Mouse (Mus musculus) limb, embryonic 11.5 days (tissue): Measurements from ENCODE around the gene Pard6b. TPM values are rescaled to one million over a fixed set of nuclear protein-coding genes. Genes with fewer than 3 reads are reported as not detected.

Experiments used
- ATAC-seq: fragments of 200-750 bp; cut with Nextera tagmentation; 2 replicates; pipeline ENCODE4 v1.8.0; 2017; ENCODE audit warnings: low read depth; ENCODE audit not compliant: insufficient number of reproducible peaks, low FRiP score, low TSS enrichment
- DNase-seq: peaks from one replicate; pipeline ENCODE4 v3.0.0-alpha.2; 2015; ENCODE audit warnings: low spot score
- H3K27ac ChIP-seq: fragments of 300-500 bp; sonication (generic); replicated peaks from 2 replicates; pipeline ENCODE4 v1.5.1; 2014; ENCODE audit warnings: low read depth, mild to moderate bottlenecking, low read length
- H3K27me3 ChIP-seq: fragments of 300-500 bp; sonication (generic); 2 replicates; pipeline ENCODE4 v1.6.1; 2014; ENCODE audit warnings: mild to moderate bottlenecking, low read length, mixed read lengths; ENCODE audit not compliant: control insufficient read depth, insufficient read depth
- H3K36me3 ChIP-seq: fragments of 300-500 bp; sonication (generic); 2 replicates; pipeline ENCODE4 v1.6.1; 2014; ENCODE audit warnings: mild to moderate bottlenecking, low read length, moderate library complexity, mixed read lengths; ENCODE audit not compliant: control insufficient read depth, insufficient read depth
- H3K4me1 ChIP-seq: fragments of 300-500 bp; sonication (generic); 2 replicates; pipeline ENCODE4 v1.6.1; 2014; ENCODE audit warnings: low read length, mixed read lengths; ENCODE audit not compliant: control insufficient read depth, insufficient read depth
- H3K4me2 ChIP-seq: fragments of 300-500 bp; sonication (generic); 2 replicates; pipeline ENCODE4 v1.6.1; 2014; ENCODE audit warnings: low read depth, mild to moderate bottlenecking, moderate library complexity; ENCODE audit not compliant: severe bottlenecking
- H3K4me3 ChIP-seq: fragments of 300-500 bp; sonication (generic); 2 replicates; pipeline ENCODE4 v1.5.1; 2014; ENCODE audit warnings: low read depth, low read length
- H3K9ac ChIP-seq: fragments of 300-500 bp; sonication (generic); 2 replicates; pipeline ENCODE4 v1.6.1; 2014; ENCODE audit warnings: mild to moderate bottlenecking, low read length
- H3K9me3 ChIP-seq: fragments of 300-500 bp; sonication (generic); 2 replicates; pipeline ENCODE4 v1.6.1; 2016; ENCODE audit warnings: low read length; ENCODE audit not compliant: control insufficient read depth
- WGBS: fragments of 180-500 bp; shearing (Covaris S2); extraction: QIAGEN DNeasy Blood & Tissue Kit; methylation state at CpG from one replicate; pipeline ENCODE4 v1.1.7; 2014; 5-methylcytosine and 5-hydroxymethylcytosine counted together
- polyA plus RNA-seq: library from polyadenylated mRNA; unstranded; fragments of >200 nt; fragmentation: Nextera tagmentation; extraction: Ambion mirVana; gene quantifications from 2 replicates; pipeline ENCODE4 v1.2.1, GENCODE M21; 2014

Pard6b gene
- polyA plus RNA-seq, 1 experiment from 2014 or later: 5.7 TPM

- H3K27ac ChIP-seq: no peak overlapping the region
- H3K9me3 ChIP-seq: no peaks in the 10 kb centered on the region
- peak; percentile 35; the same call in 1 of the 2 replicates for ATAC-seq
These were observed 36.7 kb downstream of the Pard6b start for GRCm38 (mm10) chr2:168117553-168117952.

GRCm38 (mm10) chr2:168117967-168118366, 37.2 kb downstream of the Pard6b start:
- H3K4me2 ChIP-seq: no peak overlapping the region
- peak overlapping the region; percentile 34 for H3K9ac ChIP-seq
- H3K9me3 ChIP-seq: no peaks in the 10 kb centered on the region
- H3K27ac ChIP-seq: no peak overlapping the region
- H3K27me3 ChIP-seq: 0 out of 2 replicates have a peak, but pooled peaks cover 2% of the 10 kb centered on the region
- no peak overlapping the region; the same call in 1 of the 2 replicates for H3K4me3 ChIP-seq
- 0 out of 2 replicates have a peak, but pooled peaks cover 3% of the 10 kb centered on the region for H3K4me1 ChIP-seq
- WGBS: 46% methylated on average over 16 of the region's 16 CpGs
- DNase-seq (no peak), ATAC-seq (no peak)
- no peaks in the 10 kb centered on the region for H3K36me3 ChIP-seq

More at GRCm38 (mm10) chr2:168117553-168117952, 36.7 kb downstream of the Pard6b start:
- 4% methylated on average over 11 of the region's 13 CpGs for WGBS
- Histone ChIP-seq H3K27me3 (0 out of 2 replicates have a peak, but pooled peaks cover 2% of the 10 kb centered on the region), H3K4me1 (0 out of 2 replicates have a peak, but pooled peaks cover 3% of the 10 kb centered on the region), H3K9ac (peak overlapping the region; percentile 58), H3K4me2 (peak overlapping the region; percentile 60), H3K4me3 (peak overlapping the region; percentile 22), H3K36me3 (no peaks in the 10 kb centered on the region)
- DNase-seq: no peak

GRCm38 (mm10) chr2:168118456-168118855, 37.7 kb downstream of the Pard6b start:
- no peak for DNase-seq
- no peak overlapping the region for H3K9ac ChIP-seq
- H3K27ac ChIP-seq: no peak overlapping the region
- no peak overlapping the region for H3K4me2 ChIP-seq
- no peak overlapping the region for H3K4me3 ChIP-seq
- H3K27me3 ChIP-seq: 0 out of 2 replicates have a peak, but pooled peaks cover 2% of the 10 kb centered on the region
- WGBS: 79% methylated on average over 3 of the region's 3 CpGs
- no peaks in the 10 kb centered on the region for H3K9me3 ChIP-seq
- ATAC-seq: no peak
- 0 out of 2 replicates have a peak, but pooled peaks cover 3% of the 10 kb centered on the region for H3K4me1 ChIP-seq
- no peaks in the 10 kb centered on the region for H3K36me3 ChIP-seq

GRCm38 (mm10) chr2:168119123-168119522, 38.3 kb downstream of the Pard6b start:
- H3K4me3 ChIP-seq: no peak overlapping the region
- no peaks in the 10 kb centered on the region for H3K36me3 ChIP-seq
- 0 out of 2 replicates have a peak, but pooled peaks cover 3% of the 10 kb centered on the region for H3K4me1 ChIP-seq
- no peak for ATAC-seq
- 66% methylated on average over 12 of the region's 12 CpGs for WGBS
- H3K27me3 ChIP-seq: 0 out of 2 replicates have a peak, but pooled peaks cover 2% of the 10 kb centered on the region
- DNase-seq: no peak
- no peak overlapping the region for H3K9ac ChIP-seq
- H3K27ac ChIP-seq: no peak overlapping the region
- no peak overlapping the region for H3K4me2 ChIP-seq
- H3K9me3 ChIP-seq: no peaks in the 10 kb centered on the region

- WGBS: 78% methylated on average over 4 of the region's 4 CpGs
- Histone ChIP-seq H3K27me3 (0 out of 2 replicates have a peak, but pooled peaks cover 2% of the 10 kb centered on the region), H3K9me3 (no peaks in the 10 kb centered on the region), H3K9ac (no peak overlapping the region), H3K4me2 (no peak overlapping the region), H3K27ac (no peak overlapping the region), H3K4me3 (no peak overlapping the region), H3K36me3 (no peaks in the 10 kb centered on the region), H3K4me1 (0 out of 2 replicates have a peak, but pooled peaks cover 3% of the 10 kb centered on the region)
- DNase-seq (no peak), ATAC-seq (no peak)
These were observed 40.1 kb downstream of the Pard6b start for GRCm38 (mm10) chr2:168120906-168121305.

GRCm38 (mm10) chr2:168123652-168124051, 42.8 kb downstream of the Pard6b start:
- Histone ChIP-seq H3K9ac (no peak overlapping the region), H3K9me3 (no peaks in the 10 kb centered on the region), H3K27ac (no peak overlapping the region), H3K4me2 (no peak overlapping the region), H3K36me3 (no peaks in the 10 kb centered on the region), H3K4me1 (0 out of 2 replicates have a peak, but pooled peaks cover 1% of the 10 kb centered on the region), H3K27me3 (no peaks in the 10 kb centered on the region), H3K4me3 (no peak overlapping the region)
- no peak for DNase-seq
- WGBS: 88% methylated on average over 6 of the region's 6 CpGs
- ATAC-seq: no peak

- no peak overlapping the region for H3K4me2 ChIP-seq
- H3K27me3 ChIP-seq: no peaks in the 10 kb centered on the region
- H3K9ac ChIP-seq: no peak overlapping the region
- H3K27ac ChIP-seq: no peak overlapping the region
- ATAC-seq: no peak
- H3K4me1 ChIP-seq: 0 out of 2 replicates have a peak, but pooled peaks cover 3% of the 10 kb centered on the region
- H3K4me3 ChIP-seq: no peak overlapping the region
- no peaks in the 10 kb centered on the region for H3K9me3 ChIP-seq
- 44% methylated on average over 11 of the region's 11 CpGs for WGBS
- H3K36me3 ChIP-seq: no peaks in the 10 kb centered on the region
- DNase-seq: no peak
These were observed 44.7 kb downstream of the Pard6b start for GRCm38 (mm10) chr2:168125288-168126089.

GRCm38 (mm10) chr2:168127767-168128166, 47.0 kb downstream of the Pard6b start:
- Histone ChIP-seq H3K36me3 (no peaks in the 10 kb centered on the region), H3K4me3 (no peak overlapping the region), H3K4me2 (no peak overlapping the region), H3K4me1 (0 out of 2 replicates have a peak, but pooled peaks cover 3% of the 10 kb centered on the region), H3K27ac (no peak overlapping the region), H3K27me3 (no peaks in the 10 kb centered on the region), H3K9ac (no peak overlapping the region), H3K9me3 (no peaks in the 10 kb centered on the region)
- ATAC-seq: no peak
- DNase-seq: no peak
- 82% methylated on average over 14 of the region's 14 CpGs for WGBS
